Mouse (Mus musculus) kidney, adult 11 months (tissue): Measurements from ENCODE around the gene Il17rb.

Experiments
- DNase-seq: peaks from one replicate; pipeline ENCODE4 v3.0.0; 2022

Gene Il17rb

DNA sequence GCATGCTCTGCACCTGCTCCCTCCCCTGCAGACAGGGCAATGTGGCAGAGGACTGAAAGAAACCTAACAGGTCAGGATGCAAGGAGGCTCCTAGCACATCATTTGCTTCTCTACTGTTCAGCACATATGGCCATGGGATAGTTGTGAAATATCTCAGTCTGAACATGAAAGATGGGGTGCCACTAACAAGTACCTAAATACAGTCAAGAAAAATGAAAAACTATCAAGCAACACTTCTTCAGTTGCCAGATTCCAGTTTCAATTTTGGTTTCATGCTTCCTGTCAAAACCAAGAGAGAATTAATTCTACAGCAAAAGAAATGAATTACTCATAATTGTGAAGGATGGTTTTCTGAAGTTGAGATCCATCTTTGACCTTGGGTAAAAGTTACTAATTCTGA, 51.3 kb downstream of the Il17rb start:
- DNase-seq = no peak

DNA sequence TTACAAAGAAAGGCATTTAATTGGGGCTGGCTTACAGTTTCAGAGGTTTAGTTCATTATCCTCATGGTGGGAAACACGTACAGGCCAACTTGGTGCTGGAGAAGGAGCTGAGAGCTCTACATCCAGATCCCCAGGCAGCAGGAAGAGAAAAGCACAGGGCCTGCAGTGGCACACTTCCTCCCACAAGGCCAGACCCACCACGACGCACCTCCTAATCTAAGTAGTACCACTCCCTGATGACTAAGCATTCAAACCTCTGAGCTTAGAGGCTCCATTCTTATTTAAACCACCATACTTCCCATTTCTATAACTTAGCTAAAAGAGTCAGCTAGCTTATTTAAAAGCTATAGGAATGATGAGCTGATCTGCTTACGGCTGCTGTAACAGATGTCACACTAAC, 57.9 kb downstream of the Il17rb start:
- no peak for DNase-seq

DNA sequence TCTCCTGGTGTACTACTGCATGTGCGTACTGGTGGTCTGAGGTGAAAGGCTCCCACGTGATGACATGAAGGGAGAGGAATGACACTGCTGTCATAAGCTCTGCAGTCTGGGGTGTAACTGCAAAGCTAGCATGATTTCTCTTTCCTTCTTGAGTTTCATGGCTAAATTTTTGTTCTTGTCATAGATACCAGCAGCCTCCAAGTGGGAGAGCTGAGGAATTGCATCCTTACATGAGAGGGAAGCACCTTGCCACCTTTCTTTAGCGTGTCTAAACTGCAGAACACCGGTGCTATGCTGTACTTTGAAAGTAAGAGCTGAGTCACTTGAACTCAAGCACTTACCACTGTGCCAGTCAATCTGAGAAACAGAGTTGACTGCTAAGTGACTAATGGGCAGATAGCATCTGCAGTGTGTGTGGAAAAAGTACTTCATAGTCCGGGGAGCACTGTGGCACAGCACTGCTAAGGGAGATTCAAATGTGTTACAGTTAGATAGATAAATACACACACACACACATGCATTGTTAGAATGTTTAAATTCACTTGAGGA, 61.9 kb downstream of the Il17rb start:
- DNase-seq = no peak
